ENCODE assay signal across 8 mouse cellular contexts in genomic region chrX:61653077-61653476, GRCm38 (mm10). TPM values are rescaled to one million over a fixed set of nuclear protein-coding genes. Genes with fewer than 3 reads are reported as not detected.
DNase-seq lines count a peak whose midpoint lies in the region; ATAC-seq and TF ChIP-seq lines count a peak whose summit lies in the region.

No protein-coding gene starts in this region.

- H3K27me3 ChIP-seq in hindbrain, postnatal 0 days (ENCODE audit: insufficient read depth, low read length): no peaks in the 10 kb centered on the region
- H3K27me3 ChIP-seq in hindbrain, embryonic 10.5 days (ENCODE audit: insufficient read depth, poor library complexity, severe bottlenecking): no peaks in the 10 kb centered on the region
- no peaks in the 10 kb centered on the region for H3K27me3 ChIP-seq in embryonic facial prominence, embryonic 10.5 days (replicated peaks; ENCODE audit: low read depth, poor library complexity, severe bottlenecking)
- no peaks in the 10 kb centered on the region for H3K27me3 ChIP-seq in forebrain, embryonic 11.5 days (ENCODE audit: control insufficient read depth, insufficient read depth, low read length)

- H3K27ac ChIP-seq in hindbrain, postnatal 0 days: no peak overlapping the region
- no peak overlapping the region for H3K27ac ChIP-seq in hindbrain, embryonic 10.5 days
- H3K27ac ChIP-seq in embryonic facial prominence, embryonic 10.5 days (replicated peaks): no peak overlapping the region
- no peak overlapping the region for H3K27ac ChIP-seq in forebrain, embryonic 11.5 days (ENCODE audit: low read depth, low read length)

- ATAC-seq in hindbrain, postnatal 0 days: no peak
- no peak for ATAC-seq in megakaryocyte progenitor cell, adult 5-6 weeks (replicated peaks; ENCODE audit: poor library complexity)
- no peak for ATAC-seq in forebrain, embryonic 11.5 days (replicated peaks; ENCODE audit: low FRiP score)

- TF ChIP-seq CTCF in hindbrain, postnatal 0 days (IDR thresholded peaks at IDR 0.05; ENCODE audit: low read depth): peak; percentile 71

- no peaks in the 10 kb centered on the region for H3K9me3 ChIP-seq in hindbrain, postnatal 0 days (ENCODE audit: low read length)
- no peaks in the 10 kb centered on the region for H3K9me3 ChIP-seq in hindbrain, embryonic 10.5 days
- H3K9me3 ChIP-seq in embryonic facial prominence, embryonic 10.5 days: no peaks in the 10 kb centered on the region
- no peaks in the 10 kb centered on the region for H3K9me3 ChIP-seq in forebrain, embryonic 11.5 days (ENCODE audit: control insufficient read depth, low read length)

- 43% methylated on average over 3 of the region's 3 CpGs for WGBS in hindbrain, postnatal 0 days
- WGBS in hindbrain, embryonic 10.5 days: 44% methylated on average over 3 of the region's 3 CpGs
- 53% methylated on average over 3 of the region's 3 CpGs for WGBS in embryonic facial prominence, embryonic 10.5 days
- WGBS in forebrain, embryonic 11.5 days: 53% methylated on average over 3 of the region's 3 CpGs

- H3K4me1 ChIP-seq in hindbrain, postnatal 0 days (ENCODE audit: insufficient read depth, low read length): no peaks in the 10 kb centered on the region
- H3K4me1 ChIP-seq in hindbrain, embryonic 10.5 days (replicated peaks): no peaks in the 10 kb centered on the region
- no peaks in the 10 kb centered on the region for H3K4me1 ChIP-seq in embryonic facial prominence, embryonic 10.5 days
- no peaks in the 10 kb centered on the region for H3K4me1 ChIP-seq in forebrain, embryonic 11.5 days (replicated peaks; ENCODE audit: control insufficient read depth, insufficient read depth, low read length)

- H3K36me3 ChIP-seq in hindbrain, postnatal 0 days (ENCODE audit: insufficient read depth, low read length): no peaks in the 10 kb centered on the region
- no peaks in the 10 kb centered on the region for H3K36me3 ChIP-seq in hindbrain, embryonic 10.5 days
- H3K36me3 ChIP-seq in embryonic facial prominence, embryonic 10.5 days (replicated peaks): no peaks in the 10 kb centered on the region
- no peaks in the 10 kb centered on the region for H3K36me3 ChIP-seq in forebrain, embryonic 11.5 days (ENCODE audit: control insufficient read depth, insufficient read depth, low read length)

- no peak overlapping the region for H3K4me2 ChIP-seq in hindbrain, postnatal 0 days (ENCODE audit: low read depth, low read length)
- no peak overlapping the region for H3K4me2 ChIP-seq in forebrain, embryonic 11.5 days (ENCODE audit: low read depth, low read length, severe bottlenecking)

- DNase-seq in hindbrain, postnatal 0 days (ENCODE audit: low spot score): peak; percentile 75
- no peak for DNase-seq in hindbrain, embryonic 10.5 days (ENCODE audit: low spot score)
- DNase-seq in 416B (ENCODE audit: low read depth) (peak; percentile 20), NIH3T3 (ENCODE audit: low read depth) (peak; percentile 3)
- DNase-seq in embryonic facial prominence, embryonic 10.5 days (ENCODE audit: low spot score): peak; percentile 15
- DNase-seq in retina, postnatal 1 day: peak; percentile 12
- no peak for DNase-seq in forebrain, embryonic 11.5 days (ENCODE audit: low spot score)

- H3K9ac ChIP-seq in hindbrain, postnatal 0 days (replicated peaks; ENCODE audit: low read length): no peak overlapping the region
- no peak overlapping the region for H3K9ac ChIP-seq in forebrain, embryonic 11.5 days (ENCODE audit: low read length)

- no peak overlapping the region for H3K4me3 ChIP-seq in hindbrain, postnatal 0 days (ENCODE audit: low read length)
- H3K4me3 ChIP-seq in hindbrain, embryonic 10.5 days: no peak overlapping the region
- H3K4me3 ChIP-seq in embryonic facial prominence, embryonic 10.5 days: no peak overlapping the region
- H3K4me3 ChIP-seq in forebrain, embryonic 11.5 days (ENCODE audit: low read depth, low read length): no peak overlapping the region

RNA-seq across cellular contexts. Expression of gene Ldoc1, which starts 56.2 kb away (rescaled TPM):
- total RNA-seq in hindbrain, postnatal 0 days (2014; rRNA removed): 5.8 and 7.7 TPM in 2 replicates
- polyA plus RNA-seq in hindbrain, postnatal 0 days (2015; fragmentation: Nextera tagmentation; extraction: Ambion mirVana): 11.8 and 12.2 TPM in 2 replicates
- 1.3 and 1.7 TPM in 2 replicates for polyA plus RNA-seq in hindbrain, embryonic 10.5 days (2016; fragmentation: Nextera tagmentation; extraction: Ambion mirVana)
- polyA plus RNA-seq in embryonic facial prominence, embryonic 10.5 days (2016; fragmentation: Nextera tagmentation; extraction: Ambion mirVana): 1.8 and 2.8 TPM in 2 replicates
- total RNA-seq in megakaryocyte progenitor cell, adult 5-6 weeks (2015): not detected in 2 replicates
- not detected in 2 replicates for total RNA-seq in megakaryocyte progenitor cell, adult 5-6 weeks (2017)
- polyA plus RNA-seq in forebrain, embryonic 11.5 days (2014; fragmentation: Nextera tagmentation; extraction: Ambion mirVana): 0.92 and 0.97 TPM in 2 replicates

Comparison
In these comparisons a context has a peak if more than half of its experiments do, and no peak if none do; other contexts are left out.
1. DNase-seq: peak in hindbrain, postnatal 0 days (single experiment), 416B (single experiment), NIH3T3 (single experiment), embryonic facial prominence, embryonic 10.5 days (single experiment) and retina, postnatal 1 day (single experiment); none in hindbrain, embryonic 10.5 days (single experiment) and forebrain, embryonic 11.5 days (single experiment).